Mouse (Mus musculus): ENCODE results near the gene Asic2. TPM values are rescaled to one million over a fixed set of nuclear protein-coding genes. Genes with fewer than 3 reads are reported as not detected.
A peak's percentile ranks its signal among the peaks of the same experiment; 100 is the strongest.

The Asic2 gene
- total RNA-seq, 2 experiments from 2014 or later: 82.0 to 86.5 TPM

GRCm38 (mm10) chr11:81657121-81657520 is 311.1 kb downstream of the Asic2 start:
- DNase-seq (ENCODE audit: extremely low spot score in 1 of 2, low spot score in 2 of 2): no peak
- intact Hi-C loops (cut with DNase I): no loop called here

- intact Hi-C loops (cut with DNase I): no loop called here
- no peak for DNase-seq (ENCODE audit: extremely low spot score in 1 of 2, low spot score in 2 of 2)
Observed at GRCm38 (mm10) chr11:81647828-81648227, 320.4 kb downstream of the Asic2 start.

DNA sequence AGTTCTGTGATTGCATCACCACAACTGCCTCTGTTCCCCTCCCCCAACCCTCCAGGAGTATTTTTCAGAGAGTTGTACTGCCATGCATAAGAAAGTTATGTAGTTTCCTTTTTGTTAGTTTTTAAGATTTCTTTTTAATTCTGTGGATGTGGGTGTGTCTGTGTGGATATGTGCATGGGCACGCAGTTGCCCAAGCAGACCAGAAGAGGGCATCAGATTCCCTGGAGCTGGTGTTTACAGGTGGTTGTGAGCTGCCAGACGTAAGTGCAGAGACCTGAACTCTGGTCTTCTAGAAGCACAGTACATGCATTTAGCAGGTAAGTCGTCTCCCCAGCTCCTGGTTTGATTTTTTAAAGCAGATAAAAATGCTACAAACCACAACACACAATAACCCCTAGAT is 322.7 kb downstream of the Asic2 start:
- DNase-seq (ENCODE audit: extremely low spot score in 1 of 2, low spot score in 2 of 2): no peak
- intact Hi-C loops (cut with DNase I): no loop called here

DNA sequence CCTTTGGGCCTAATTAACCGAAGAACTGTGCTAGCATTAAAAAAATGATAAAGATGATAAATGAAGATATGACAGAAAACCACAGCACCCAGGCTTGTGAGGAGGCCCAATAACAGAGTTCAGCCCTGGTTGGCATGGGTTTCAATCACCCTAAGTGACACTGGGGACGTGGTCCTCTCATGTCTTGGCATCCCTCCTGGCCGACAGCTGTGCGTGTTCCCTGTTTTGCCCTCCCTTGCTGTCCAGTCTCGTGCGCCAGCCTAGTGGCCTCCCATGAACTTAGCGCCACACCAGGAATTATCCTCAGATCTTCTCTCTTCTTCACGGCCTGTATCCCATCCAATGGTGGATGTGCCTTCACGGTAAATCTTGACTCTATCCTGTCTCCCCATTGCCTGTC is 331.9 kb downstream of the Asic2 start:
- no peak for DNase-seq (ENCODE audit: extremely low spot score in 1 of 2, low spot score in 2 of 2)
- intact Hi-C loops (cut with DNase I): loop anchor here (5.0 kb wide), 3 partner anchors 131 to 546 kb away; partner anchors contain the start of gene Asic2

- intact Hi-C loops (cut with DNase I): loop anchor here (5.0 kb wide), 3 partner anchors 133 to 548 kb away; partner anchors contain the start of gene Asic2
- DNase-seq (ENCODE audit: extremely low spot score in 1 of 2, low spot score in 2 of 2): peak; percentile 46 to 50
Observed at GRCm38 (mm10) chr11:81634360-81635350, 333.6 kb downstream of the Asic2 start.

GRCm38 (mm10) chr11:81625199-81625598 is 343.1 kb downstream of the Asic2 start:
- intact Hi-C loops (cut with DNase I): no loop called here
- no peak for DNase-seq (ENCODE audit: extremely low spot score in 1 of 2, low spot score in 2 of 2)

DNA sequence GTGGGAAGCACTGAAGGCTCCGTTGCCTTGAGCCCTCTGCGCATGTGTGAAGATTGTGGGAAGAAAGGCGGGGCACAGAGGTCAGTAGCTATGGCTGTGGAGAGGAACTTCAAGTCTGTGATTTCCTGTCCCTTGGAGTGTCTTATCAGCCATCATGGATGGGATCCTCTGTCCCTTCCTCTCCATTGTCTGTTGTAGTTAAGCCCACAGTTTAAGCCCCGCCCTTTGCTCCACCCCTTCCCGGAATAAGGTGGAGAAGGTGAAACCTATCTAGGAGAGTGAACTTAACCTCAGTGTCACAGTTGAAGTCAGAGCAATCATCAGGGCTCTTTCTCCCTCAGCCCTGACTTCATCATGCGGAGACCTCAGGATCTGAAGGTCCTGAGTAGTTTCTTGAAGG is 347.7 kb downstream of the Asic2 start:
- DNase-seq (ENCODE audit: extremely low spot score in 1 of 2, low spot score in 2 of 2): no peak
- intact Hi-C loops (cut with DNase I): no loop called here

DNA sequence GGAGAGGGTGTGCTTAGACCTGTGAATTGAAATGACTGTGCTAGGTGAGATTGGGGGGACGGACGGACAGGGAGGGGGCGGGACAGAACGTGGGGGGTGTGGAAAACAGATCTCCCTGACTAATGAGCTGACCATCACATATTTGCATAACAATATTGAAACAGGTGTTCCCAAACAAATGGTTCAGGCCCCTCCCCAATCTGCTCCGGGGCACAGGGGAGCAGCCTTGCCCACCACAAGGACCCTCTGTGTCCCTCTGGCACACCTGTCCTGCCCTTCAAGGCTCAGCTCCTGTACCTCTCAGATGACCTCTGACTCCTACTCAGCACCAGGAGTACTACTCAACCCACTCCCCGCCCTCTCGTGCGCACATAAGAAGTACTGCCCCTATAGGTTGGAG is 351.8 kb downstream of the Asic2 start:
- no peak for DNase-seq (ENCODE audit: extremely low spot score in 1 of 2, low spot score in 2 of 2)
- intact Hi-C loops (cut with DNase I): loop anchor here (10.0 kb wide), 1 partner anchor 712 kb away; no protein-coding TSS in a partner anchor

DNA sequence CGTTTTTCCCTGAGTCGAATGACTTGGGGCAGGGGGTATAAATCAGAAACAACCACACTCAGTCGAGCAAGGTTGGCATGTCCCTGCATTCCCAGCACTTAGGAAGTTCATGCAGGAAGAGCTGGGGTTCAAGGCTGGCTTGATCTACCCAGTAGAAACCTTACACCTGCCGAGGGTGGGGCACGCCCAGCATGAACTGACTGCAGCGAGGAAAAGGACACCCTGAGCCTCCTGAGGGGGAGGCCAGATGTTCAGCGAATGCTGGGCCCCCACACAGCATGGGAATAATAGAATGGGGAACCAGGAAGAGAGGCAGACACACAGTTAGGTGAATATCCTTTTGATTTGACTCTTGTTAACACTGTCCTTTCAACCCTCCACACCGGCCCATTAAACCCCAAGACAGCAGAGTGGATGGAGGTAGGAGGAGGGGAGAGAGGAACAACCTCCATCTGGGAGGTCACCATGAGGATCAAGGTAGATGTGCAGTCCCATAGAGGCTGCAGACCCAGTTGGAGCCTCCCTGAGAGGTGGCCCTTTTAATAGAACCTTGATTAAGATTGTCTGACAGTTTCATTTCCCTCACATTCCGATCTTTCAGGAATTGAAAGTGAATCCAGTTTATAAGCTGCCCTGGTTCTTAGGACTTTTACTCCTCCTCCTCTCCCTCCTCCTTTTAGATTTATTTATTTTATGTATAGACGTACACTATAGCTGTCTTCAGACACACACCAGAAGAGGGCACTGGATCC is 354.2 kb downstream of the Asic2 start:
- DNase-seq (ENCODE audit: extremely low spot score in 1 of 2, low spot score in 2 of 2): peak in 1 of 2 experiments; percentile 15
- intact Hi-C loops (cut with DNase I): loop anchor here (2.0 to 10.0 kb wide), 4 partner anchors 25 to 917 kb away; no protein-coding TSS in a partner anchor

GRCm38 (mm10) chr11:81612798-81613540 is 355.3 kb downstream of the Asic2 start:
- intact Hi-C loops (cut with DNase I): loop anchor here (2.0 to 10.0 kb wide), 4 partner anchors 24 to 916 kb away; no protein-coding TSS in a partner anchor
- peak; percentile 83 to 90 for DNase-seq (ENCODE audit: extremely low spot score in 1 of 2, low spot score in 2 of 2)

- DNase-seq (ENCODE audit: extremely low spot score in 1 of 2, low spot score in 2 of 2): peak; percentile 46 to 63
- intact Hi-C loops (cut with DNase I): loop anchor here (2.0 to 10.0 kb wide), 4 partner anchors 23 to 915 kb away; no protein-coding TSS in a partner anchor
Observed at GRCm38 (mm10) chr11:81611948-81612797, 356.1 kb downstream of the Asic2 start.

DNA sequence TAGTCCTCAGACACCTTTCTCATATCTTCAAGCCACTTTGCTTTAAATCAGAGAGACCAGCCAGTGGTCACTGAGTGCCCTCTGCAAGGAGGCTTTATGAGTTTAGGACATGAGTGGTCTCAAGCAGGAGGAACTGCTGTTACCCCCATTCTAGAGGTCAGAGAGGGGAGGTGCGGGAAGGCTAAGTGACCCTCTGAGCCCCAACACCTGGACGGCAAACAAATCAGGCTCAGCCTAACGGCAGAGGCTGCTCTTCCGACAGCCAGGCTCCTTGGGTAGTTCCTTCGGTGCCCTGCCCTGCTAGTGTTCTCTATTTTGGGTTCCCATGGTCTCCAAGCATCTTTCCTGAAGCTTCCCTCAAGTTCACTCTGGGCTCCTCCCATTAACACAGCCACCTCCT is 357.8 kb downstream of the Asic2 start:
- intact Hi-C loops (cut with DNase I): loop anchor here (5.0 to 10.0 kb wide), 2 partner anchors 706 to 913 kb away; no protein-coding TSS in a partner anchor
- no peak for DNase-seq (ENCODE audit: extremely low spot score in 1 of 2, low spot score in 2 of 2)

GRCm38 (mm10) chr11:81602971-81603370 is 365.3 kb downstream of the Asic2 start:
- DNase-seq (ENCODE audit: extremely low spot score in 1 of 2, low spot score in 2 of 2): peak in 1 of 2 experiments; percentile 12
- intact Hi-C loops (cut with DNase I): no loop called here

GRCm38 (mm10) chr11:81601736-81602135 is 366.5 kb downstream of the Asic2 start:
- intact Hi-C loops (cut with DNase I): no loop called here
- DNase-seq (ENCODE audit: extremely low spot score in 1 of 2, low spot score in 2 of 2): peak in 1 of 2 experiments; percentile 8

DNA sequence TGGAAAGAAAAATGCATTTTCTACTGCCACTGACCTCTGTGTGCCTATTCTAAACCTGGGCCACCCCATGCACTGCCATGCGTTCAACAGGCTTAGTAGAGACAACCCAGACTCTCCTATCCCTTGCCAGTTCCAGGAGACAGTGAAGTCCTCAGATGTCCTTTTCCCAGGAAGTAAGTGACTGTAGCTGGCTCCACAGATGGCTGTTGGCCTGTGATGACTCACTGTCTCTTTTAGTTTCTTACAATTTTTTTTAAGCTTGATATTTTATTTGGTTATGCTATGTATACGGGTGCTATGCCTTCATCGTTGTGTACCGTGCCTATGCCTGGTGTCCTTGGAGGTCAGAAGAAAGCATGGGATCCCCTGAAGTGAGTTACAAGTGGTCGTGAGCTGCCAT is 370.7 kb downstream of the Asic2 start:
- peak in 1 of 2 experiments; percentile 11 for DNase-seq (ENCODE audit: extremely low spot score in 1 of 2, low spot score in 2 of 2)
- intact Hi-C loops (cut with DNase I): no loop called here

DNA sequence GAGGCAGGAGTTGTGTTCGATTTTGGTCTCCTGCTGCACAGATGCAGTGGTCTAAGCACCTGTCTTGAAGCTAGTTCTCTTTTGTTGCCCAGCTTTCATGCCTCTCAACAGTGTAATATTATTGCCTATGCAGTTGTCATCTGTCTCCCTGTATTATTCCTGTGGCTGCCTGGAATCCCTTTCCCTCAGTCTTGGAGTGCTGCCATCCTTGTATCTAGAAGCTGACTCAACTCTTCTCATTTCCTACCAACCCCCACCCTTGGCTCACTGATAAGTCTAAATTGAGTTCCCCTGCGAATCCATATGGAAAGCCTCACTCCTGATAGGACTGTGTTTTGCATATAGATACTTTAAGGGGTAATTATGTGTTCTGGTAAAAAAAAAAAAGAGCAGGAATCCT is 373.0 kb downstream of the Asic2 start:
- peak; percentile 34 to 71 for DNase-seq (ENCODE audit: extremely low spot score in 1 of 2, low spot score in 2 of 2)
- intact Hi-C loops (cut with DNase I): no loop called here

DNA sequence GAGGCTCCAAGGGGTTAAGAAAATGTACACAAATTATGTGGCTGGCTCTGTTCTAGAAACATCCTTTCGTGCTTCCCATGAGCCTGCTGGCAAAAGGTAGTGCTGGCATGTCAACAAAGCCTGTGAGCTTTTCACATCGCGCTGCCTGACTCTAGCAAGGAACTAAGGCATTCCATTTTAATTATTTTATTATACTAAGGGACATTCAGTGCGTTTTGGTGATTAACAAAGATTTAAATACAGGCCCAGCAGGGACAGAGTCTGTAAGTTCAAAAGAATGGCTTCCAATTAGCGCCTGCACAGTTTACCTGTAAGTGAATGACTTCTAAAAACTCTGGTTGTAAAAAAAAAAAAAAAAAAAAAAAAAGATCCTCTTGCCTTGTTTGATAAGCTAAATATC is 375.5 kb downstream of the Asic2 start:
- intact Hi-C loops (cut with DNase I): no loop called here
- no peak for DNase-seq (ENCODE audit: extremely low spot score in 1 of 2, low spot score in 2 of 2)

DNA sequence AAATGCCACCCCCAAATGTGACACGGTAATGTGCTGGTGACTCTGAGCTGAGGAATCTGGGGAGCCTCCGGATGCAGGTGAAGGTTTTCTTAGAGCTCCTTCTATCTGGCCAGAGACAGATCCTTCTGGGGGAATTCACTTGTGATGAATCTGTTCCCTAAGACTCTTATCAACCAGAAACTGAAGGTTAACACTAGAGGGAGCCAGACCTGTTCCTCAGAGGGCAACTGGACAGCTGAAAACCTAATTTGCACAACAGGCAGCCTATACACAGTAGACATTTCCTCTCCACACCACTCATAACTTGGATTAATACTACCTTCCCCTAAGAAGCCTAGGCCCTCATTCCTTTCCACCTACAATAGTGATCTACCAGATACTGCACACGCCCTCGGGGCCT is 377.3 kb downstream of the Asic2 start:
- intact Hi-C loops (cut with DNase I): no loop called here

More for the DNA sequence above, 377.3 kb downstream of the Asic2 start:
- DNase-seq (ENCODE audit: extremely low spot score in 1 of 2, low spot score in 2 of 2): no peak

Data from left cerebral cortex, postnatal 10 days (tissue).